In the genomic region with DNA sequence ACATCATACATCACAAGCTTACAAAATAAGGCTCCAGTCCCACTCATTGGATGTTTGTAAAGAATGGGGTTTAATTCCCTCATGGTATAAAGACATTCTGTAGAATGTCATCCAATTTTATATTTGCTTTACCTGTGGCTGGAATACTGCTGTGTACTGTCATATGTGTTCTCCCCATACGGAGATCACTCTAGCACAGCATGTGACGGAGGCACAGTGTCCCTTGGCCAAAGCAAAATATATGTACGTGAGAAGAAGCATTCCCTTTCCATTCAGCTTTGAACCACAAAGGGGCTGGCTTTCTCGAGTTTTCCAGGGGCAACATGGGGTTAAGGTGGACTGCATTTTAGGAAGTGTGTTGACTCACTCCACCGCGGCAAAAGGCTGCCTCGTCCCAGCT, we compare ENCODE assay signal across 15 mouse cellular contexts.
DNase-seq lines count a peak whose midpoint lies in the region; ATAC-seq and TF ChIP-seq lines count a peak whose summit lies in the region.
"Had no signal": no experiment of that assay in that cellular context is flagged by ENCODE, and none has a peak within 500 bp of the region (broad histone marks: within the 10 kb centered on the region; RNA-seq: fewer than 3 reads in every experiment).

No protein-coding gene starts in this region.

- no peak overlapping the region for H3K9ac ChIP-seq in midbrain, embryonic 13.5 days (replicated peaks)
- no peak overlapping the region for H3K9ac ChIP-seq in hindbrain, embryonic 14.5 days
- H3K9ac ChIP-seq in limb, embryonic 13.5 days = no peak overlapping the region
- H3K9ac ChIP-seq: embryonic facial prominence, embryonic 15.5 days; liver, embryonic 13.5 days had no signal

- H3K27me3 ChIP-seq in midbrain, embryonic 13.5 days = no peaks in the 10 kb centered on the region
- H3K27me3 ChIP-seq in midbrain, embryonic 10.5 days (ENCODE audit: low read depth, poor library complexity, severe bottlenecking) = no peaks in the 10 kb centered on the region
- no peaks in the 10 kb centered on the region for H3K27me3 ChIP-seq in hindbrain, embryonic 14.5 days (ENCODE audit: control insufficient read depth, insufficient read depth, low read length)
- no peaks in the 10 kb centered on the region for H3K27me3 ChIP-seq in limb, embryonic 13.5 days
- H3K27me3 ChIP-seq: embryonic facial prominence, embryonic 15.5 days; liver, embryonic 13.5 days had no signal

- H3K4me1 ChIP-seq in midbrain, embryonic 13.5 days (replicated peaks) = peaks cover 15% of the 10 kb centered on the region
- H3K4me1 ChIP-seq in midbrain, embryonic 10.5 days = peaks cover 14% of the 10 kb centered on the region
- H3K4me1 ChIP-seq in hindbrain, embryonic 14.5 days (replicated peaks; ENCODE audit: control insufficient read depth, insufficient read depth, low read length) = peaks cover 13% of the 10 kb centered on the region
- 0 out of 2 replicates have a peak, but pooled peaks cover 9% of the 10 kb centered on the region for H3K4me1 ChIP-seq in limb, embryonic 13.5 days
- H3K4me1 ChIP-seq: embryonic facial prominence, embryonic 15.5 days; liver, embryonic 13.5 days had no signal

- no peaks in the 10 kb centered on the region for H3K9me3 ChIP-seq in midbrain, embryonic 13.5 days
- no peaks in the 10 kb centered on the region for H3K9me3 ChIP-seq in midbrain, embryonic 10.5 days (replicated peaks)
- no peaks in the 10 kb centered on the region for H3K9me3 ChIP-seq in hindbrain, embryonic 14.5 days (ENCODE audit: control insufficient read depth, low read length)
- no peaks in the 10 kb centered on the region for H3K9me3 ChIP-seq in limb, embryonic 13.5 days
- H3K9me3 ChIP-seq: embryonic facial prominence, embryonic 15.5 days; G1E; liver, embryonic 13.5 days had no signal

- peak overlapping the region; percentile 54 for H3K27ac ChIP-seq in midbrain, embryonic 13.5 days
- H3K27ac ChIP-seq in midbrain, embryonic 10.5 days (replicated peaks) = no peak overlapping the region
- no peak overlapping the region for H3K27ac ChIP-seq in hindbrain, embryonic 14.5 days
- no peak overlapping the region for H3K27ac ChIP-seq in limb, embryonic 13.5 days
- H3K27ac ChIP-seq in left cerebral cortex, adult 2 months = no peak overlapping the region
- H3K27ac ChIP-seq: embryonic facial prominence, embryonic 15.5 days; liver, embryonic 13.5 days; stomach, postnatal 0 days had no signal

- DNase-seq in midbrain, embryonic 10.5 days (ENCODE audit: low spot score) = no peak
- no peak for DNase-seq in hindbrain, embryonic 14.5 days (ENCODE audit: low spot score)
- DNase-seq in left cerebral cortex, adult 2 months (ENCODE audit: extremely low spot score in 1 of 2, low spot score in 2 of 2) = no peak
- no peak for DNase-seq in ovary, postnatal 36 days (ENCODE audit: low spot score)
- DNase-seq in spleen, postnatal 4 days (ENCODE audit: low spot score in 2 of 2) = no peak
- DNase-seq: gastrocnemius, postnatal 10 days; heart, adult 18-20 months; liver, embryonic 13.5 days; right cerebral cortex, postnatal 25 days; thymus, postnatal 14 days had no signal

- no peak for TF ChIP-seq CTCF in left cerebral cortex, adult 2 months (IDR thresholded peaks at IDR 0.05)

- H3K36me3 ChIP-seq in midbrain, embryonic 13.5 days = no peaks in the 10 kb centered on the region
- H3K36me3 ChIP-seq in midbrain, embryonic 10.5 days = no peaks in the 10 kb centered on the region
- no peaks in the 10 kb centered on the region for H3K36me3 ChIP-seq in hindbrain, embryonic 14.5 days (replicated peaks; ENCODE audit: control insufficient read depth, insufficient read depth)
- H3K36me3 ChIP-seq in limb, embryonic 13.5 days = no peaks in the 10 kb centered on the region
- H3K36me3 ChIP-seq: embryonic facial prominence, embryonic 15.5 days; G1E; liver, embryonic 13.5 days had no signal

- 38% methylated on average over 7 of the region's 7 CpGs for WGBS in midbrain, embryonic 13.5 days
- 58% methylated on average over 7 of the region's 7 CpGs for WGBS in midbrain, embryonic 10.5 days
- WGBS in hindbrain, embryonic 14.5 days = 32% methylated on average over 7 of the region's 7 CpGs
- 35% methylated on average over 7 of the region's 7 CpGs for WGBS in limb, embryonic 13.5 days

- peak; percentile 44 for ATAC-seq in midbrain, embryonic 13.5 days
- ATAC-seq in hindbrain, embryonic 14.5 days (ENCODE audit: low FRiP score) = 0 out of 2 replicates have a peak, but pooled peaks have one; percentile 5
- no peak for ATAC-seq in limb, embryonic 13.5 days (ENCODE audit: low FRiP score, low read depth)

- H3K4me2 ChIP-seq in midbrain, embryonic 13.5 days (replicated peaks) = peak overlapping the region; percentile 22
- H3K4me2 ChIP-seq in hindbrain, embryonic 14.5 days (replicated peaks) = peak overlapping the region; percentile 41
- peak overlapping the region; percentile 45 for H3K4me2 ChIP-seq in limb, embryonic 13.5 days (replicated peaks)
- H3K4me2 ChIP-seq: embryonic facial prominence, embryonic 15.5 days; liver, embryonic 13.5 days had no signal

- intact Hi-C loops in left cerebral cortex, adult 2 months (cut with DNase I) = no loop called here

- H3K4me3 ChIP-seq in midbrain, embryonic 13.5 days (replicated peaks) = no peak overlapping the region
- H3K4me3 ChIP-seq in midbrain, embryonic 10.5 days = no peak overlapping the region
- no peak overlapping the region for H3K4me3 ChIP-seq in hindbrain, embryonic 14.5 days (replicated peaks; ENCODE audit: low read length)
- H3K4me3 ChIP-seq in limb, embryonic 13.5 days = no peak overlapping the region; the same call in 1 of the 2 replicates
- H3K4me3 ChIP-seq in left cerebral cortex, adult 2 months = no peak overlapping the region
- H3K4me3 ChIP-seq: embryonic facial prominence, embryonic 15.5 days; liver, embryonic 13.5 days had no signal
